Mouse (Mus musculus) T-cell, adult 2 months (primary cell): ENCODE results near the gene Rpl13.

ENCODE experiments used
- DNase-seq: peaks from one replicate; pipeline ENCODE4 v3.0.0; 2022; ENCODE audit warnings: low spot score

The Rpl13 gene

DNA sequence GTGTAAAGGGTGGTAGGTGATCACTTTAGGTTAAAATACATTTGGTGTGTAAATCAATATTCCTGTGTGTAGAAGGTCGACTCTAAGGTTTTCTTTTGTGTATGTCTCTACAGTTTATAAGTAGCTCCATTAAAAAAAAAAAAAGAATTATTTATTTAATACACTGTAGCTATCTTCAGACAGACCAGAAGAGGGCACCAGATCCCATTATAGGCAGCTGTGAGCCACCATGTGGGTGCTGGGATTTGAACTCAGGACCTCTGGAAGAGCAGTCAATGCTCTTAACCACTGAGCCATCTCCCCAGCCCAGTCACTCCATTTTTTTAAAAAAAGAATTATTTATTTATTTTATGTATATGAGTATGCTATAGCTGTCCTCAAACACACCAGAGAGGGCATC lies 5.9 kb downstream of the Rpl13 start:
- no peak for DNase-seq

DNA sequence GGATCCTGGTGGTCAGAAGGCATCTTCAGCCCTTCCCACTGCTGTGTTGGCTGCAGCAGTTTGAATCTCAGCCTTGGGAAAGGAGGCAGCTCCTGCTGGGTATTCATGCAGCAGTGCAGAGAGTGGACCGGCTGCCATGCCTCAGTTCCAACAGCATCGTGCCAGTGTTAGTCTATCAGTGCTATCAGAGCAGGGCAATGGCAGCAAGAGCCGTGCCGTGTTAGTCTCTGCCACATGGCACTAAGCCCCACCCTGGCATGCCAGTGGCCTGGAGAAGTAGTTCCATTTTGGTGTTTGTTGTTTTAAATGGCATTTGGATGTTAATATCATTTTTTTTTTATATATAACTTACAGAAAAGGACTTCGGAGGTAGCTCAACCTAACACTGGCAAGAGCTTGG lies 6.8 kb downstream of the Rpl13 start:
- no peak for DNase-seq

DNA sequence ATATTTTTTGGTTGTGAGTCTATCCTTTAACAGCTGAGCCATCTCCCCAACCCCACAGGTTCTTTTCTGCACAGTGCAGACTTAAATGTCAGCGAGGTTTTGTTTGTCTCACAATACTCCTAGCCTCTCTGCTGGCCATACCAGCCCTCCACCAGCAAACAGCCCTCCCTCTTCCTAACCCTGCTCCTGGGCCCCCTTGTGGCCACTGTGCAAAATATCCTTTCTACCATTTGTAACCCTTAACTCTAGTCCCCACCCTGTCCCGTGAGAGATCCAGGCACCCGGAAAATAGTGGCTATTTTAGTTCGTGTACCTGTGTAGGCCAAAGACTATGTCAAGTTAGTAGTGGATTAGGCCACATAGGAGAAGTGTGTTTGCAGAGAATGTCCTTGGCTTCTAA lies 8.5 kb downstream of the Rpl13 start:
- peak; percentile 58 for DNase-seq

GRCm38 (mm10) chr8:123112892-123113291 lies 10.7 kb downstream of the Rpl13 start:
- no peak for DNase-seq

- DNase-seq = no peak
Measured at GRCm38 (mm10) chr8:123113908-123114469, 11.8 kb downstream of the Rpl13 start.

GRCm38 (mm10) chr8:123114644-123115043 lies 12.5 kb downstream of the Rpl13 start:
- no peak for DNase-seq

- no peak for DNase-seq
Measured at GRCm38 (mm10) chr8:123117127-123117731, 15.1 kb downstream of the Rpl13 start, which contains the start of gene Cpne7. Gene Cpne7, plus strand, starts transcription at chr8:123117374.

GRCm38 (mm10) chr8:123117744-123118143 lies 15.6 kb downstream of the Rpl13 start:
- DNase-seq = no peak

- DNase-seq = no peak
Measured at GRCm38 (mm10) chr8:123122059-123122458, 19.9 kb downstream of the Rpl13 start.

DNA sequence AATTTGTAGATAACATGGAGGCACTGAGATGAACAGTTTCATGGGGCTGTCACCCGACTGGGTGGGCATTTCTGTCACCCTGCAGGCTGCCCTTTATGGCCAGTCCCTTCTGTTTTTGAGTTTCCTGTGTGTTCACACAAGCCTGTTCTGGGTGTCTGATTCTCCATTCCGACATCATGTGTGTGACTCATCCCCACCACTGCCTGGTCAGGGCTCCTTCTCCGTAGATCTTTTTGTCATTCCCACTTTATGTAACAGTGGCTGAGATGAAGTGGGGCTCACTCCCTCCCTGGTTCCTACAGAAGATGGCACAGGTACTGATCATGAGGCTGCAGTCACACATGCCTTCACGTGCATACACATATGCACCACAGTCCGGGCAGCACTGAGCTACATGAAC lies 20.5 kb downstream of the Rpl13 start:
- no peak for DNase-seq

DNA sequence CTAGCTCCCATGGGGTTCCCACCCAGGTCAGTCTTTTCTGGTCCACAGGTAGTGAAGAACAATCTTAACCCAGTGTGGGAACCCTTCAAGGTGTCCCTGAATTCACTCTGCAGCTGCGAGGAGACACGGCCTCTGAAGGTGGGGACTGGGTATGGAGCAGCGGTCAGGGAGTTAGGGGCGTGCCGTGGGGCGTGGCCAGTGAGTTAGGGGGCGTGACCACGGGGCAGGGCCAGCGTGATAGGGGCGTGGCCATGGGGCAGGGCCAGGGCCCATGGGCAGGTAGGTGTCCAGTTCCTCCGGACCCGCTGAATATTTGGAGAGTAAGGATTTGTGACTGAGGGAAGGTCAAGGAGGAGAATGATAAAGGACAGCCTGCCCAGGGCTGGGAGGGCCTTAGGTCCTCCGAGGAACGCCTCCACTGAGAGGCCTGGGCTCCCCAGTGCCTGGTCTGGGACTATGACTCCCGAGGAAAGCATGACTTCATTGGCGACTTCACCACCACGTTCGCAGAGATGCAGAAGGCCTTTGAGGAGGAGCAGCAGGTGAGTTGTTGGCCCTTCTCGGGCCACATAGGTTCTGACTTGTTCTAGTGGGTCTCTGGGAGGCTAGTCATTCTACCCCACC lies 24.2 kb downstream of the Rpl13 start:
- DNase-seq = no peak

GRCm38 (mm10) chr8:123131041-123131440 lies 28.9 kb downstream of the Rpl13 start:
- DNase-seq = no peak

DNA sequence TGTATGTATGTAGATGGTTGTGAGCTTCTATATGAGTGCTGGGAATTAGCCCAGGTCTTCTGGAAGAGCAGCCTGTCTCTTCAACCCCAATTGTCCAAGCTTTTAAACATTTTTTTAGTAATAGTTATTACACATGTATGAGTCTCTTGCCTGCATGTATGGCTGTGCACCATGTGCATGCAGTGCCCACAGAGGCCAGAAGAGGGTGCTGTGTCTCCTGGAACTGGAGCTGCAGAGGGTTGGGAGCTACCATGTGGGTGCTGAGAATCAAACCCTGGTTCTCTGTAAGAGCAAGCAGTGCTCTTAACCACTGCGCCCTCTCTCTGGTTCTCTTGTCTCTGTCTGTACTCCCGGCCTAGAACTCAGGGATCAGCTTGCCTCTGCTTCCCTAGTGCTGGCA lies 30.8 kb downstream of the Rpl13 start:
- DNase-seq = no peak

GRCm38 (mm10) chr8:123134149-123134713 lies 32.1 kb downstream of the Rpl13 start:
- no peak for DNase-seq

- DNase-seq = no peak
Measured at GRCm38 (mm10) chr8:123135406-123135805, 33.3 kb downstream of the Rpl13 start.

- DNase-seq = no peak
Measured at GRCm38 (mm10) chr8:123135806-123136205, 33.7 kb downstream of the Rpl13 start.

GRCm38 (mm10) chr8:123136287-123136686 lies 34.1 kb downstream of the Rpl13 start:
- DNase-seq = no peak

DNA sequence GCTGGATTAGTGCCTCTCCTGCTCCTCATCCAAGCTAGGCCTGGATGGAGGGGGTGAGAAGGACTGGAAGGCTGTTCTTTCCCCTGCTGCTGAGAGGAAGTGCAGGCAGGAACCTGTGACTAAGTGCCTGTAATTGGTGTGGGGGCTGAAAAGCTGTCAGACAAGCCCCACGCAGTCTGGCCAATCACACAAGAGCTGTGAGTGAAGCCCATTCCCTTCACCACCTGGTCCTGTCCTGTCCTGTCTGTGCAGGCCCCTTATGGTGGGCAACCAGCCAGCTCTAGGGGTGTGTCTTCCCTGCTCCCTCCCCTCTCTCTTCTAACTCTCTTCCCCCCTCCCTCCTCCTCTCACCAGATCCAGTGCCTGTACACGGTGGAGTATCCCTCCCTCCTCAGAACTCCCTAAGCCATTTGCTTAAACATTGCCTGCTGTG lies 35.5 kb downstream of the Rpl13 start:
- DNase-seq = no peak

DNA sequence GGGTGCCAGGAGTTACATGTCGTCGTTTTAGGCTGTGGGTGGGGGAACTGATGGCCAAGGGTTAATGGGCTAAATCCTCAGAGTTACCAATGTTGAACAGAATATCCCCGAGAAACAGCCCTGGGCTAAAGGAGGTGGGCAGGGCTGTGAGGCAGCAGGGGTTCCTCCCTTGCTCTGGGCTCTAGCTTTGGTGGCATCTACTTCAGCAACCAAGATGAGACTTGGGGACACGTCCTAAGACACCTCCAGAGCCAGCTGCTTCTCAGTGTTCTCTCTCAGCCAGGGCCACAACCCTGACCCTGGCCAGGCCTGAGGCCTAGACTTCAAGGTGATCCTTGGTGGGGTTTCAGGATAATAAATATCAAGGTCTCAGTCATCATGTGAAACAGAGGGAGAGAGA lies 36.6 kb downstream of the Rpl13 start:
- DNase-seq = no peak

DNA sequence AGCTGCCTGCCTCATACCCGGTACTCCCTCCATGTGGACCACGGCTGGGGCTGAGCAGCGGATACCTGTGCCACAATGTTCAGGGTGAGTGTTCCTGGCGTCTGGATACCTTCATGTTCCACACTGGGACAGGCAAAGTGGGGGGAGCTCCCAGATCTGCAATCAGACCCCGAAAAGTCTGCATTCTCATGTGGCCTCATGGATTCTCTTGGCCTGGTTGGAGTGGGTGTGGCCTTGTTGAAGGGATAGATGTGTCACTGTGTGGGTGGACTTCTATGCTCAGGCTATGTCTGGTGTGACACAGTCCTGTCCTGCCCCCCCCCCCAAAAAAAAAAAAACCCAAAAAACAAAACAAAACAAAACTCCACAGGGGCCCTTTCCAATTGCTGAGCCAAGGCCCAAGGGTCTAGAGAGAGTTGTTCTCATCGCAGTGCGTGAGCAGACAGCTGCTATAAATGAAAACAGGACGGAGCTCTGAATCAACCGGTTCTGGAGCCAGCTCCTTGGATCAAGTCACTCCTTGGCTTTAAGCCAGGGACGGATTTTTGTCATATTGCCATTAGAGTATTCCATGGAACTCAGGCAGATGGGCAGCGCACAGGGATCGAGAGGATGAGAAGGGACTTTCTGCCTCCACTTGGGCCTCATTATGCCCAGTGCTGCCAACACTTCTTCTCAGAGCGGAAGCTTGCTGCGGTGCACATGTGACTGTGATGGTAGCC lies 39.8 kb downstream of the Rpl13 start:
- no peak for DNase-seq

- peak; percentile 28 for DNase-seq
Measured at GRCm38 (mm10) chr8:123145279-123145678, 43.1 kb downstream of the Rpl13 start.

DNA sequence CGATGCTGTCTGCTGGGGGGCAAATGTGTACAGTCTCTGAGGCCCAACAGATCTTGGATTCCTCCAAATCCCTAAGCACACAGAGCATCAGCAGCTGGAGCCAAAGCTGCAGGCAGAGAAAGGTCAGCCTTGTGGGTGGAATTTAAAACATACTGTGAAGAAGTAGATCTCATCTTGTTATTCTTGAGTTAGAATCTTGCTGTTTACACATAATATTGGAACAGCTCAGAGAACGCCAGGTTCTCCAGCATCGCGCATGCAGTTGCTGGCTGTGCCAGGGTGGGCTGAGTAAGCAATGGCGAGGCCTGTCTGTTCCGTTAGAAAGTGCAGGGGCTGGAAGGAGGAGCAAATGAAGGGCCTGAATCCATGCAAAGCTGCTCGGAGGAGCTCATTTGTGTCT lies 44.2 kb downstream of the Rpl13 start:
- DNase-seq = no peak

- no peak for DNase-seq
Measured at GRCm38 (mm10) chr8:123150737-123151171, 48.6 kb downstream of the Rpl13 start.
